Mouse (Mus musculus): ENCODE measurements around the gene Fut8. TPM values are rescaled to one million over a fixed set of nuclear protein-coding genes. Genes with fewer than 3 reads are reported as not detected.
A peak's percentile ranks its signal among the peaks of the same experiment; 100 is the strongest.

The Fut8 gene
- polyA plus RNA-seq, 1 experiment = 0.22 TPM

GRCm38 (mm10) chr12:77216511-77217192 lies 21.3 kb upstream of the Fut8 start:
- no peaks in the 10 kb centered on the region for H3K36me3 ChIP-seq (ENCODE audit: control insufficient read depth)
- no peaks in the 10 kb centered on the region for H3K27me3 ChIP-seq (ENCODE audit: control insufficient read depth)
- no peak for TF ChIP-seq GATA1 (IDR thresholded peaks at IDR 0.05; ENCODE audit: low read length)
- no peak for TF ChIP-seq TAL1 (IDR thresholded peaks at IDR 0.05; ENCODE audit: low read length)
- H3K4me1 ChIP-seq (ENCODE audit: control insufficient read depth) = peaks cover 10% of the 10 kb centered on the region
- H3K9me3 ChIP-seq (ENCODE audit: control insufficient read depth, low read length) = no peaks in the 10 kb centered on the region
- no peak overlapping the region for H3K4me3 ChIP-seq (replicated peaks)

DNA sequence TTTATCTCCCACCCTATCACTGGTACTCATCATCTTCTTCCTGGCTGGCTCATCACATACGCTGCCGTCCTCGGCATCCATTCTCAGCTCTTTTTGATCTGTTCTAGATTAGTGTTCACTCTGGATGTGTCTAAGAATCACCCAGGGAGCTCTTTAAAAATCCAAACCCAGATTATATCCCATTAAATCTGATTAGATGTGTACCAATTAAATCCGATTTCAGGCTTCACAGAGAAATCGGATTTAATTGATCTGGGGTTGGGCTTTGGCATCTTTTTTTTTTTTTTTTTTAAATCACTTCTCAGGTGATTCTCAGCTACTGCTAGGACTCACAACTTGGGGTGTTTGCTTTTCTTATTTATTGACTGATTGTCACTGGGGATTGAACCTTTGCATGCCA lies 17.3 kb upstream of the Fut8 start:
- Histone ChIP-seq H3K4me3 (replicated peaks) (no peak overlapping the region), H3K36me3 (ENCODE audit: control insufficient read depth) (no peaks in the 10 kb centered on the region), H3K4me1 (ENCODE audit: control insufficient read depth) (peaks cover 26% of the 10 kb centered on the region), H3K27me3 (ENCODE audit: control insufficient read depth) (no peaks in the 10 kb centered on the region), H3K9me3 (ENCODE audit: control insufficient read depth, low read length) (no peaks in the 10 kb centered on the region)
- TF ChIP-seq GATA1 (IDR thresholded peaks at IDR 0.05; ENCODE audit: low read length) = no peak
- TF ChIP-seq TAL1 (IDR thresholded peaks at IDR 0.05; ENCODE audit: low read length) = no peak

- Histone ChIP-seq H3K36me3 (ENCODE audit: control insufficient read depth) (no peaks in the 10 kb centered on the region), H3K4me3 (replicated peaks) (no peak overlapping the region), H3K9me3 (ENCODE audit: control insufficient read depth, low read length) (no peaks in the 10 kb centered on the region), H3K4me1 (ENCODE audit: control insufficient read depth) (peaks cover 32% of the 10 kb centered on the region), H3K27me3 (ENCODE audit: control insufficient read depth) (no peaks in the 10 kb centered on the region)
- TF ChIP-seq GATA1 (IDR thresholded peaks at IDR 0.05; ENCODE audit: low read length) (no peak), TAL1 (IDR thresholded peaks at IDR 0.05; ENCODE audit: low read length) (no peak)
Observed at GRCm38 (mm10) chr12:77222272-77222874, 15.6 kb upstream of the Fut8 start.

GRCm38 (mm10) chr12:77223595-77223994 lies 14.3 kb upstream of the Fut8 start:
- Histone ChIP-seq H3K4me1 (ENCODE audit: control insufficient read depth) (peaks cover 32% of the 10 kb centered on the region), H3K9me3 (ENCODE audit: control insufficient read depth, low read length) (no peaks in the 10 kb centered on the region), H3K36me3 (ENCODE audit: control insufficient read depth) (no peaks in the 10 kb centered on the region), H3K27me3 (ENCODE audit: control insufficient read depth) (no peaks in the 10 kb centered on the region), H3K4me3 (replicated peaks) (no peak overlapping the region)
- TF ChIP-seq GATA1 (IDR thresholded peaks at IDR 0.05; ENCODE audit: low read length) = no peak
- no peak for TF ChIP-seq TAL1 (IDR thresholded peaks at IDR 0.05; ENCODE audit: low read length)

- no peaks in the 10 kb centered on the region for H3K9me3 ChIP-seq (ENCODE audit: control insufficient read depth, low read length)
- H3K4me3 ChIP-seq (replicated peaks) = no peak overlapping the region
- H3K4me1 ChIP-seq (ENCODE audit: control insufficient read depth) = peaks cover 32% of the 10 kb centered on the region
- H3K27me3 ChIP-seq (ENCODE audit: control insufficient read depth) = no peaks in the 10 kb centered on the region
- TF ChIP-seq TAL1 (IDR thresholded peaks at IDR 0.05; ENCODE audit: low read length) = no peak
- no peak for TF ChIP-seq GATA1 (IDR thresholded peaks at IDR 0.05; ENCODE audit: low read length)
- H3K36me3 ChIP-seq (ENCODE audit: control insufficient read depth) = no peaks in the 10 kb centered on the region
Observed at GRCm38 (mm10) chr12:77224121-77224520, 13.8 kb upstream of the Fut8 start.

DNA sequence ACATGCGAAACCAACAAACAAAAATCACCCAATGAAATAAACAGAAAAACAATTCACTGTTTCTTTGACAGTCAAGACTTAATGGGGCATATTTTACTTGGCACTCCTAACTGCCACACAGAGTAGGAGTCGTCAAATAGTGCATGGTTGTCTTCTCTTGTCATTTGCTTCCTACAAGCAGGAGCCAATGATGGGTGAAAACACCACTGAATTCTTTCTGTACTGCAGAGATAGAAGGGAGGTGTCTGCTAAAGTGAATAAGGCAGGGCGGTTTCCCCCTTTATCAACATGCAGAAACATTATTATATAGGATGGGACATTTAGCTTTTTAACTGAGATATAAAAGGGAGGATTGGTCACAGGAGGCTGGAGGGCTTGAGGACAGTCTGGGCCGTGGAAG lies 13.0 kb upstream of the Fut8 start:
- no peak overlapping the region for H3K4me3 ChIP-seq (replicated peaks)
- no peak for TF ChIP-seq GATA1 (IDR thresholded peaks at IDR 0.05; ENCODE audit: low read length)
- TF ChIP-seq TAL1 (IDR thresholded peaks at IDR 0.05; ENCODE audit: low read length) = no peak
- no peaks in the 10 kb centered on the region for H3K36me3 ChIP-seq (ENCODE audit: control insufficient read depth)
- H3K27me3 ChIP-seq (ENCODE audit: control insufficient read depth) = no peaks in the 10 kb centered on the region
- peaks cover 32% of the 10 kb centered on the region for H3K4me1 ChIP-seq (ENCODE audit: control insufficient read depth)
- H3K9me3 ChIP-seq (ENCODE audit: control insufficient read depth, low read length) = no peaks in the 10 kb centered on the region

DNA sequence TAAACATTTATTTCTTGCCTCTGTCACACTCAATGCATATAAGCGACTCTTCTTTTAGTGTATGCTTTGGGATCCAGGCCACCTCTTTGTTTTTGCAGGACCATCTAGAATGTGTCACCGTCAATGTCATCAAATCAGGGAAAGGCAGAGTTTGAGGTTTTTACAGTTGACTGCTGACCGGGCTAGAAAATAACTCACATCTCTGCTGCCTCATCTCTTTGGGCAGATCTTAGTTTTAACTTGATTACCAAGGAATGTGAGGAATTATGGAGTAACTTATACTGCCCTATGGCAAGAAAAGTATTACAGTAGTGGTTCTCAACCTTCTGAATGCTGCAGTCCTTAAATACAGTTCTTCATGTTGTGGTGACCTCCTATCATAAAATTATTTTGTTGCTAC lies 12.2 kb upstream of the Fut8 start:
- Histone ChIP-seq H3K9me3 (ENCODE audit: control insufficient read depth, low read length) (no peaks in the 10 kb centered on the region), H3K27me3 (ENCODE audit: control insufficient read depth) (no peaks in the 10 kb centered on the region), H3K4me1 (ENCODE audit: control insufficient read depth) (peaks cover 30% of the 10 kb centered on the region), H3K36me3 (ENCODE audit: control insufficient read depth) (no peaks in the 10 kb centered on the region), H3K4me3 (replicated peaks) (no peak overlapping the region)
- TF ChIP-seq TAL1 (IDR thresholded peaks at IDR 0.05; ENCODE audit: low read length) = no peak
- TF ChIP-seq GATA1 (IDR thresholded peaks at IDR 0.05; ENCODE audit: low read length) = no peak

DNA sequence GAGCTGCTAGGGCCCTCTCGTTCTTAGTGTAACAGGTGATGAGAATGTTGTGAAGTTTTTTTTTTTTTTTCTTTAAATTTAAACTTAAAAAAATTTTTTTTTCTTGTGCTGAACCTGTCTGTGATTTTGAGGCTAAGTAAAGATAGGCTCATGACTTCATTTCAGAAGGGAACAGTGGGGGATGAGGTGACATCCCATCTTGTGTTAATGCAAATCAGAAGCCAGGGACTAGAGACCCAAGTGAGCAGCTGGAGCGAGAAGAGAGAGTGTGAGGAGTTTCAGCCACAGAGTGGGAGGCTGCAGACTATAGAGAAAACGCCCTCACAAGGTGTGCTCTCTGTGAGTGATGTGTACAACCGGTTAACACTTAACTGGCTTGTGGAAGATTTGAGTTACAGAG lies 2.0 kb upstream of the Fut8 start:
- Histone ChIP-seq H3K27me3 (ENCODE audit: control insufficient read depth) (peaks cover 5% of the 10 kb centered on the region; the same call in 1 of the 2 replicates), H3K4me1 (ENCODE audit: control insufficient read depth) (peaks cover 32% of the 10 kb centered on the region), H3K4me3 (replicated peaks) (no peak overlapping the region), H3K9me3 (ENCODE audit: control insufficient read depth, low read length) (no peaks in the 10 kb centered on the region), H3K36me3 (ENCODE audit: control insufficient read depth) (no peaks in the 10 kb centered on the region)
- TF ChIP-seq TAL1 (IDR thresholded peaks at IDR 0.05; ENCODE audit: low read length) (no peak), GATA1 (IDR thresholded peaks at IDR 0.05; ENCODE audit: low read length) (no peak)

DNA sequence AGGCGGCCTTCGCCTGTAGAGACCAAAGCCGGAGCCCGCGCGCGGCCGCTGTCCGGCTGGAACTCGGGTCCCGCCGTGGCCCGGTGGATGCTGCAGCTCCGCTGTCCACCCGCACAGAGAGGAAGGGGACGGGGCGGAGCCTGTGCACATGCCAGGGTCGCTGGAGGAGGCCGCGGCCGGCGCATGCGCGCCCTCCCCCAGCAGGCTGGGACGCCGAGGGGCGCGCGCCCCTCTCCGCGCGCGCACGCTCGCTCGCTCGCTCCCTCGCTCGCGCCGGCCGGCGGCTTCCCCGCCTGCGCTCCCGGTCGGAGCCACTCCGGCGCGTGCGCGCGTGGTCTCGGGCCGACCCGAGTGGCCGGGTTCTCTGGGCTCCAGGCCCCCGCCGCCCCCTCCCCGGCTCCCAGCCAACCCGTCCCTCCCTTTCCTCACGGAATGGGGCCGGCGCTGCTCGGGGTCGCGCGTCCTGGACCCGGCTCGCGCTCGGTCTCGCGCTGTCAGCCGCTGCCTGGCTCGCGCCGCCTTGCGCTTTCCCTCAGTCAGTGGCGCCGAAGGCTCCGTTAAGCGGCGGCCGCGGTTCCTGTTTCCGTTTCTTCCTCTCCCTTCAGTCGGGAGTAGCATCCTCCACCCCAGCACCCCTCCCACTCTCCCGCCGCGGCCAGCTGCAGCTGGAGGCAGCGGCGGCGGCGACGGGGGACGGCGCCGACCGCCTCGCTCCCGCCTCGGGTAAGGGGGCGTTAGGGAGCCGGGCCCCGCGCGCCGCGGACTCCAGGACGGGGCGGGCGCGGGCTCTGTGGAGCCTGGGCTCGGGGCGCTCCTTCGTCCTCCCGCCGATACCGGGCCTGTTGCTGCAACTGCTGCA lies 835 bp downstream of the Fut8 start:
- TF ChIP-seq TAL1 (IDR thresholded peaks at IDR 0.05; ENCODE audit: low read length) (no peak), GATA1 (IDR thresholded peaks at IDR 0.05; ENCODE audit: low read length) (no peak)
- Histone ChIP-seq H3K4me3 (replicated peaks) (peak overlapping the region; percentile 94), H3K27me3 (ENCODE audit: control insufficient read depth) (peaks cover 5% of the 10 kb centered on the region; the same call in 1 of the 2 replicates), H3K4me1 (ENCODE audit: control insufficient read depth) (peaks cover 35% of the 10 kb centered on the region), H3K9me3 (ENCODE audit: control insufficient read depth, low read length) (no peaks in the 10 kb centered on the region), H3K36me3 (ENCODE audit: control insufficient read depth) (no peaks in the 10 kb centered on the region)

All from erythroblast, embryonic 14.5 days (primary cell).